Mouse (Mus musculus) spleen, adult 2 months (tissue): ENCODE data around the gene Cacna1c.

Experiments used
- CTCF ChIP-seq: fragments of 200-500 bp; IDR thresholded peaks from 2 replicates; pipeline ENCODE4 v1.5.1; 2011; ENCODE audit warnings: mild to moderate bottlenecking, inconsistent platforms; ENCODE audit not compliant: insufficient read depth, insufficient read length, insufficient replicate concordance; ENCODE audit errors: extremely low read depth
- POLR2A ChIP-seq: fragments of 200-500 bp; IDR thresholded peaks from 2 replicates; pipeline ENCODE4 v1.6.1; 2011; ENCODE audit warnings: low read depth, low read length, inconsistent platforms

- TF ChIP-seq CTCF = no peak
- TF ChIP-seq POLR2A = no peak
These were observed 515.4 kb downstream of the Cacna1c start for GRCm38 (mm10) chr6:118680814-118681213.
